Mouse (Mus musculus) retina, postnatal 1 day (tissue): ENCODE data around the gene Tm7sf2.

Experiments
- DNase-seq: peaks from one replicate; pipeline ENCODE4 v3.0.0-alpha.2; 2012

Tm7sf2 gene

DNA sequence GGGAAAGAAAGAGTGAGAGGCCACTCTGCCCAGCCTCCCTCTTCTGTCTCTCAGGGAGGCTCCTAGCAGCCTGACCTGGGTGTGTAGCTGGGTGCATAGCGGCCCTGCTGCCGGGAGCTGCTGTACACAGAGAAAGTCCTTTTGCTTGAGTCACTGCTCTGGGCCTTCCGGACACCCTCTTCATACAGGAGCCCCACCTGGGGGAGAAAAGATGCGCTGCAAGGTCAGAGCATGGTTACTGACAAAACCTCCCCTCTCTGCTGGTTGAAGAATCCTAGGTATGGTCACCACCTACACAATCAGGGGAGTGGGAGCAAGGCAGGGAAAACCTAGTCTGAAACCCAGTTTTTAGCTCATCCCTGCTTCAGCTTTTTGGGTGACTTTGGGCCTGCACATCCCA lies 778 bp upstream of the Tm7sf2 start:
- no peak for DNase-seq

DNA sequence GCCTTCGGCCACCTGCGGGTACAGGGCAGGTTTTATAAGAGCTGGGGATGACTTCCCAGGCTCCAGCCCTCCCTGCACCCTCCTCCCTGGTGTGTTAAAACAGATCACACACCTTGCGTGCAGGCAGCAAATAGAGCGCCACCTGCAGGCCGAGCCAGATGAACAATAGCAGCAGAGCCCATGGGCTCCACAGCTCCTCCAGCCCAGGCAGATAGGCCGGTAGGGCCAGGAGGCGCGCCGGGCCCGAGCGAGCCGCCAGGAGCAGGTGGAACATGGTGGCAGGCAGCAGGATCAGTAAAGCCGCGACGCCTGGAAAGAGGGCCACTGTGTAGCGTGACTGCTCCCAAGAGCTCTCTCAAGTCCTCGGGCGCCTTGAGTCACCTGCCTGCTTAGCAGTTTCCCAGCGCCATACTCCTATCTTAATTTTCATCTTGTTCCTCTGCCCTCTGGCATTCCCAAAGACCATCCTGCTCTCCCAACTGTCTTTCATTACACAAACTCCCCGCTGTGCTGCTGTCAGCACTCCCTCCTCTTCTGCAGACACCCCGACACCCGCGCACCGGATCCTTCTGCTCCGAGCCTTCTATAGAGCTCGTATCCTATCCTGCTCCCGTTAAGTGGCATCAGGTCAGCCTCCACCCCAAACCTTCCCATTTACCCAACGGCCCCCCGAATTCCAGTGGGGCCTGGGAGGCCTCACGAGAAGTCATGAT lies 1.0 kb downstream of the Tm7sf2 start:
- peak; percentile 87 for DNase-seq

DNA sequence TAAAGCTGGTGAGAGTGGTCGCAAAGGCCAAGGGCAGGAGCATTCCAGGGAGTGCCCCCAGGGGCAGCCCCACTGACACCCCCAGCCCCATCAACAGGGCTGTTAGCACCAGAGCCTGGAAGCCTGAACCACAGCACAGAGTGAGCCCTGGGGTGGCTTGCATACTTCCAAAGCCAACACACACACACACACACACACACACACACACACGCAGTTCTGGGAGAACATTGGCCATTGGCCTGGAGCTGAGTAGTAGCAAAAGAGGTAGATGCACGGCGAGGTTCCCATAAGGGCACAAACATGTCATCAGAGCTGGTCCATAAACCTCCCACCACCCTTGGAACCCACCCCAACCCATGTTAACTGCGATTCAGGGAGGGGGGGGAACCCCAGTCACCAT lies 1.6 kb downstream of the Tm7sf2 start:
- DNase-seq: no peak

DNA sequence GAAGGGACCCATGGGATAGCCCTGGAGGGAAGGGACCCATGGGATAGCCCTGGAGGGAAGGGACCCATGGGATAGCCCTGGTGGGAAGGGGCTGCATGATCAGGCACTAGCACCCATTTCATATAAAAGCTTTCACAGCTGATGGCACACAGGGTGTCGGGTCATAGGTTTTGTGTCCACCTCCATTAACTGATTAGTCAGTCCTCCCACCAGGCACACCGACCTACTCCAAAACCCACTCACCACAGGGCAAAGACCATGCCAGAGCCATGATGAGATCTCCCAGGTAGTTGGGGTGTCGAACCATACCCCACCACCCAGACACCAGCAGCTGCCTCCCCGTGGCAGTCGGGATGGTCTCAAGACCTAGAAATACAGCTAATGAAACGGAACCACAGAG lies 5.1 kb downstream of the Tm7sf2 start:
- no peak for DNase-seq

DNA sequence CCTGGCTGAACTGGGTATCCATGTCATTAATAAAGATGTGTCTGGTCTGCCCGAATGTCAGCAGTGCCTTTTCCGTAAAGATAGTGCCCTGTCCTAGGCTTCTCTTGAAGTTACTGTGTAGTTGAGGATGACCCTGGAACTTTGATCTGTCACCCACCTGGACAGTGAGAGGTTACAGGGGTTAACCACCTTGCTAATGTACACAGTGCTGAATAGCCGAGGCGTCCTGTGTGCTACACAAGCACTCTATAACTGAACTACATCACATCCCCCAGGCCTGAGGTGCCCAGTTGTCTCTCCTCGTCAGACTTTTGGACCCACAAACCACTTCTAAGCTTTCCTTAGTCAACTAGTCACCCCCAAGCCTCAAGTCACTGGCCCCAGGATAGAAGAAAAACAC lies 5.8 kb downstream of the Tm7sf2 start:
- DNase-seq: no peak

DNA sequence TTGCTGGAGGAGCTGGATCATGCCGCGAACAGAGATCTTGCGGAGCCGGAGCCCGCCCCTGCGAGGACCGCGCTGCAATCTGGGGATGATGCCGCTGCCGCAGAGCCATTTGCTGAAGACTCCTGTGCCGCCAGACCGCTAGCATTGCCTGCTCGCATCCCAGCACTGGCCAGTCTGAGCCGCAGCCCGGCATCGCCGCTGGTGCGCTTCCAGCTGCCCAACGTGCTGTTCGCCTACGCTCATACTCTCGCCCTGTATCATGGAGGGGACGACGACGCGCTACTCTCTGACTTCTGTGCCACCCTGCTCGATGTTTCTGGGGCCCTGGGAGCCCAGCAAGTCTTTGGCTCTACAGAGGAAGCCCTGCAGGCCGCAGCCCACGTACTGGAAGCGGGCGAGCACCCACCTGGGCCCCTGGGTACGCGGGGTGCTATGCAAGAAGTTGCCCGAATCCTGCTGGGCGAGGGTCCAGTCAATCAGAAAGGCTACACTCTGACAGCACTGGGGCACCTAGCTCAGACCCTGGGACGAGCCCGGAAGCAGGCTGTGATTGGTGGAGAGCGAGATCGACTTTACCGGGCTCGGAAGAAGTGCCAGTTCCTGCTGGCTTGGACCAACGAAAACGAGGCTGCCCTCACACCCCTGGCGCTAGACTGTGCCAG lies 6.4 kb downstream of the Tm7sf2 start:
- peak; percentile 53 for DNase-seq

DNA sequence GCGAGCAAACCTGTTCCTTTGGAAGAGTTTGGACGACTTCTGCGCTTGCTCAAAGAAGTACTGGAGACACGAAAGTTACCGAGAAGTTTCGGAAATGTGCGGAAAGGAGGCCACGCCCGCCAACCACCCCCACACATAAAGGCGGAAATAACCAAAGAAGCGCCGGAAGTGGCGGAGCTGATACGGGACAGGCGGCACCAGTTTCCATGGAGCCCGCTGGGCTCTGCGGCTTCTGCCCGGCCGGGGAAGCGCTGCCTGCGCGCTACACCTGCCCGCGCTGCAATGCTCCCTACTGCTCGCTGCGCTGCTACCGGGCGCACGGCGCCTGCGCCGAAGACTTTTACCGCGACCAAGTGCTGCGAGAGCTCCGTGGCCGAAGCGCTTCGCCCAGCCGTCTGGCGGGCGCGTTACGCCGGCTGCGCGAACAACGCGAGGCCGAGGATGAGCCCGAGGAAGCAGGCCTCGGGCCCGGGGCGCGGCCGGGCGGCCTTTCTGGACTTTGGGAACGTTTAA lies 7.1 kb downstream of the Tm7sf2 start, which contains the start of gene Znhit2:
TSS of gene Znhit2 (plus strand) at position 172 of the 513 bp plus-strand sequence.
- peak; percentile 95 for DNase-seq

DNA sequence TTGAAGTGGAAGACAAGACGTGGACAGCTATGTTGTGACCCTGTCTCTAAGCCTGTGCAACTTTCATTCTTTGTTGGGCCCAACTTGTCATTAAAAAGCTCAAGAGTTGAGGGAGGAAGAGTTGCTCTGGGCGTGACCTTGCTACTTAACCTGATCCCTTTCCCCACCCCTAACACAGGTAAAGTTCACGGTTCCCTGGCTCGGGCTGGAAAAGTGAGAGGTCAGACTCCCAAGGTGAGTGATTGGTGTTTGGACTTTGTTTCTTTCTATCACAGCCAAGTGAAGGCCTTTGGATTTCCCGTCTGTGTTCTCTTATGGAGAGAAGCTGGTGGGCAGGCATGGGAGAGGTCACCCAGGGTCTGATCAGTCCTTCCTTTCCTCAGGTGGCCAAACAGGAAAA lies 9.2 kb downstream of the Tm7sf2 start:
- DNase-seq: no peak

DNA sequence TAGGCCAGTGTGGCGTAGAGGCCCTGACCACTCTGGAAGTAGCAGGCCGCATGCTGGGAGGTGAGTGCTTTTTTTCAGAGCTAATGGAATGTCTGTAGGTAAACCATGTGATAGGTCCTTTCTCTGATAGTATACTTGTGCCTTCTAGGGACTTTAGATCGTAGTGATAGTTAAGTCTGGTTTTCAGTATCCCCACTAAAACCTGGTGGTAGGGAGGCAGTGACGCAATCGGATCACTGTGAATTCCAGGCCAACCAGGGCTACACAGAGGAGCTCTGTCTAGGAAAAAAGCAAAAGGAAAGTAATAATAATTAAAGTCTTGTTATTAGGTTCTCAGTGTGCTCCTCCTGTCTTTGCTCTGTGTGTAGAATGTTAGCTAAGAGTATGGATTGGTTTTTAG lies 9.7 kb downstream of the Tm7sf2 start:
- DNase-seq: no peak

DNA sequence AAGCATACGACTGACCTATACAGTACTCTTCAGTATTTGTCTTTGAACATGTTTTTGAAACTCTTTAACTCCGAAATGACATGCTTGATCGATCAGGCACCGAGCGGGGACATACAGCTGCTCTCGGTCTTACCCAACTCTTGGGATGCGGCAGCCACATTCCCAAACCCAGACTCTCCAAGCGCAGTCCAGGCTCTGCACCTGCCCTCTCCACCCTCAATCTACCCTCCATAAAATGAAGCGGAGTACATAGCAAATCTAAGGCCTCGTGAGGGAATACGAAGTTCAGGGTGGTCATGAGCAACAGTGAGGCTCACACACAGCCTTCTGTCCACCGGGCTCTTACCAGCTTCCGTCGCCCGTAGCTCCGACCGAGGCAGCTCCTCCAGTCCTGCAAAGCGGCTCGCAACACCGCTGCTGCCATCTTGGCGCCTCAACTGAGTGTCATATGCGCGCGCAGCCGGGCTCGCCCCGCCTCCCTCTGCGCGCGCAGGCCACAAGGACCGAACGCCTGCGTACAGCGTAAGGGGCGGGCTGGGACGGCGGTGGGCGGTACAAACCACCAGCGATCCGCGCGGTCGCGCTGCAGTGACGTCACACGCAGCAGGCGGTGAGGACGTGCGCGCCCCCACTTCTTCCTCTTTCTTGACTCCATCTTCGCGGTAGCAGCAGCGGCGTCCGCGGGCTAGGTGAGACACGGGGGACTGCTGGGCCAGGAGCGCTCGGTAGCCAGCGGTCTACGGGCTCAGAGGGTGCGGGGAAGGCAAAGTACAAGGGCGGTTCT lies 10.7 kb downstream of the Tm7sf2 start, which contains the start of the genes Mrpl49 and Fau:
TSS of gene Mrpl49 (minus strand) at position 473 of the 784 bp plus-strand sequence.
TSS of gene Fau (plus strand) at position 532 of the 784 bp plus-strand sequence.
- peak; percentile 98 for DNase-seq

DNA sequence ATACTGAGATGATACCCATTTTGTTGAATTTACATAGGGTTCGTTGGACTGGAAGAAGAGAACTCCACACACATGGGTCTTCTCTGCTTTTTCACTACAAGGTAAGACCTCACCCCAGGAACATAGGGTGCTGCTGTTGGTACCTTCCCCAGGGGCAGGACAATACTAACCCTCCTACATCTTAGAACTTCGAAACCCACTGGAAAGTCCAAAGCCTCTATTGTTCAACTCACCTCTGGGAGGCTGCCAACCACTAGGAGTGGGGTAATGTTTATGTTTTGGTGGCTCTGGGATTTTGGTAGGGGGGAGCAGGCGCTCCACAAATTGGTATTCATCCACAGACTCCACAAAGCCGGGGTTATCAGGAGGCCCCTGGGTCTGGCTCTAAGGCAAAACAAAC lies 11.5 kb downstream of the Tm7sf2 start:
- no peak for DNase-seq

DNA sequence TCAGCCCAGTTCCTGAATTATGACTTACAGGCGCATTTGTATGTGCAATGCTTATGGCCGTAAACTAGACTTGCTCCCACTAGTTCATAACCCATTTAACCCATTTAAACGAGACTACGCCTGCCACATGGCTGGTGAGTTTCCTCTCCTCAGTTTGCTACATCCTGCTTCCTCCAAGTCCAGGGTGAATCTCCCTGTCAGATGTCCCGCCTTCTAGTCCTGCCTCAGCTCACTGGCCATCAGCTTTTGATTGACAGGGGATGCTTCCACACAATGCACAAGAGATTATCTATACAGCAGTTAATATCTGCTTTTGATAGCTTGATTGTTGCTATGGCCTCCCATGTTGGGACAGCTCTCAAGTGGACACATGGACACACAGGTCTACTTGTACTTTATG lies 13.9 kb downstream of the Tm7sf2 start:
- DNase-seq: peak; percentile 21

DNA sequence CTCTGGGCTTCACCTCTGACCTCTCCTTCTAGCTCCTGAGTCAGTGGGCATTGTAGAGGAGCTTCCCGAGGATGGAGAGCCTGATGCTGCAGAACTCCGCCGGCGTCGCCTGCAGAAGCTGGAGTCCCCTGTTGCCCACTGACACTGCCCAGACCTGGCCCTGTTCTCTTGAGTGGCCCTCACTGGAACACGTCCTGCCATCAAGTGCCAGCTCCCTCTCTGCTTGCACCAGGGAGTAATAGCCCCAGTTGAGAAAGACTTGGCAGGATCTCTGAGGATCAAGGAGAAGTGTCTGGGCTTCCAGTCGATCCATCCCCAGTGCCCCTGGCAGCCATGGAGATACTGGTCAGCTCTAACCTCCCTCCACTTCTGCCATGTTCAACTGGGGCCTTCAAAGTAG lies 15.7 kb downstream of the Tm7sf2 start:
- no peak for DNase-seq

DNA sequence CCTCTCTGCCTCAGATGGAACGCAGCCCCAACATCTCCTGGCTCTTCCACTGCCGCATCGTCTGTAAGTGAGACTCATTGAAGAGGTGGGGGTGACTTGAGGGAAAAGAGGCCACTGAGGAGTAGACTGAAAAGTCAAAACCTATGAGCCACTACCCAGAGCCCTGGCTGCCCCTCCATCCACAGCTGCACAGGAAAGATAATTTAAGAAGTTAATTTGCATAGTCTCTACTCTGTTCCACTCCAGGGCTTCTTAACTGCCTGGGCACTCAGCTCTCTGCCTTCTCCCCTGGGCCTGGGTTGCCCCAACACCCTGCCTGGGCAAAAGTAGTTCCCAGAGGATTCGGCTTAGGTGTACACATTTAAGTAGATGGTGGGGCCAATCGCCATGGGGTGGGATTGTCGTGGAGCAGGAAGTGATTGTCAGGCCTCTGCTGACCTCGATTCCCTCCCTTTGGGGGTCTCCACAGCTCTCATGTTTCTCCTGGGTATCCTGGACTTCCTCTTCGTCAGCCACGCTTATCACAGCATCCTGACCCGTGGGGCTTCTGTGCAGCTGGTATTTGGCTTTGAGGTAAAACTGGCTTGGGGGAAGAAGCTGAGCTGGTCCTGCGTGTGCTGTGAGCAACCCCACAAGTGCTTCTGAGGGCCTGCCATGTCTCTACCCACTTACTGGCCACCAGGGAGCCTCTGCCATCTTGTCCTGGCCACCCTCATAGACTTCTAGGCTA lies 19.3 kb downstream of the Tm7sf2 start:
- no peak for DNase-seq

DNA sequence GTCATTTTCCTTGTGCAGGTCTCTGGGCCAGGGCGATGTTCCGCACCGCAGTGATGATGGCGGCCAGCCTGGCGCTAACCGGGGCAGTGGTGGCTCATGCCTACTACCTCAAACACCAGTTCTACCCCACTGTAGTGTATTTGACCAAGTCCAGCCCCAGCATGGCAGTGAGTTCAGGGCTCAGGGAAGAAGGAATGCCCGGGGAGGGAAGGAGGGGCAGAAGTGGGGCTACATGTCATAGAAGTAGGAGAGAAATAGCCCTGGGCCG lies 20.3 kb downstream of the Tm7sf2 start:
- no peak for DNase-seq

DNA sequence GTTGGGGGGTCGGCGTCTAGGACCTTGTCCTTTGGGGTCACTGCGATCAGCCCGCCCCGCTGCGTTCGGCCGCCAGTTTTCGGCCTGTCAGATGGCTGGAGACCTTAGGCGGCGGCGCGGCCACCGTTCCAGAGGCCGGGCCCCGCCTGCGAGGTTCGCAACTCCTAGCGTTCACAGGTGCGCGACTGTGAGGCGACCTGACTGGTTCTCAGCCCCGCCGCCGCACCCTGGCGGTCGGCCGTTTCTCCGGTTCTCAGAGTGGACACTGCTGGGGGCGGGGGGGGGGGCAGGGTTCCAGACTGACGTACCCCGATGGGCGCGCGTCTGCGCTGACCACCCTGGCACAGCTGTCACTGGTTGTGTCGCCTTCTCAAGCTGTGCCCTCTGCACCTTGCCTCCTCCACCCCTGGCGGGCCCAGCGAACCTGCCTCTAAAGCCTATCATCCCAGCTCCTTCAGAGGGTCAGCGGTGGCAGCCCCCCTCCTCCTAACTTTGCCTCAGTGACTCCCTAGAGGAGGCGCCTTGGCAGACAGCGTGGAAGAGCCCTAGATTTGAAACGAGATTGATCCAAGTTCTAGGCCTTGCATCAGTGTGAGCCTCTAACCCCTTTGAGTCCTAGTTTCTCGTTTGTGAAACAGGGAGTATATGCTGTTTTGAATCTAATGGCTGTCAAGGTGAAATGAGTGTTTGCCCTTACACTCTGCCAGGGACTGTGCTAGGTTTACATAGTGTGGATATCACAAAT lies 20.8 kb downstream of the Tm7sf2 start:
- no peak for DNase-seq

DNA sequence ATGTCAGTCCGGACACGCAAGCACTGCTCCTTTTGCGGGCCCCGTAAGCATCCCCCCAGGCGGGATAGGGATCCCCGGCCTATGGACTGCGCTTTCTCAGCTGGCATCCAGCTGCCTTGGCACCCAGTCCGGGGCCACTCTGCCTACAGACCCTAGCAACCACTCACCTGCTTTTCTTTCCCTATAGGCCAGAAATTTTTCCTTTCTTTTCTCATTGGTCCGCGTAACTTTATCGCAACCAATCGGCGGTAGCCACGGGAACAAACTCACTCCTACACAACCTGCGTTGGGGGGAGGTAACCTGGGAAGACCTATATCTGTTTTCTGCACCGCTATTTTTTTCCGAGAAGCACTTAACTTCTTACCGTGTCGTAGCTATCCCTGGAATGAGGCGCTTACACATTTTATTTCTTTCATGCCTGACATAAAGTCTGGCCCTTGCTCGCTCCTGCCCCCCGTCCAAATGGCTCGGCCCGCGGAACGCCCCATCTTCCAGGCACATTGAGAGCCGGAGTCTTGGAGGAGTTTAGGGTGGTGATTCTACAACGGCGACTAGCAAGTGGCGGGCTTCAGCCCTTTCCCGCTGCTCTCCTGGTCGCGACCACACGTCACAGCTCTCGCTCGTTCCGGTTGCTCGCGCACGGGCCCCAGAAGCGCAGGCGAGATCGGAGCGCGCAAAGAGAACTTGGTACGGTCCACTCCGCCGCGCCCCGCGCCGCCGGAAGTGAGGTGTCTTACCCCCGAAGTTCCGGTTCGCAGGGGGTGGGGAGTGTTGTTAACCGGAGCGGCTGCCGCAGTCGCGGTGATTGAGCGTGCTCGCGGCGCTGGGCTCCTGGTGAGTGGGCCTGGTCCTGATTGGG lies 21.6 kb downstream of the Tm7sf2 start, which contains the start of gene Syvn1:
TSS of gene Syvn1 (plus strand) at position 283 of the 860 bp plus-strand sequence.
- peak; percentile 97 for DNase-seq

DNA sequence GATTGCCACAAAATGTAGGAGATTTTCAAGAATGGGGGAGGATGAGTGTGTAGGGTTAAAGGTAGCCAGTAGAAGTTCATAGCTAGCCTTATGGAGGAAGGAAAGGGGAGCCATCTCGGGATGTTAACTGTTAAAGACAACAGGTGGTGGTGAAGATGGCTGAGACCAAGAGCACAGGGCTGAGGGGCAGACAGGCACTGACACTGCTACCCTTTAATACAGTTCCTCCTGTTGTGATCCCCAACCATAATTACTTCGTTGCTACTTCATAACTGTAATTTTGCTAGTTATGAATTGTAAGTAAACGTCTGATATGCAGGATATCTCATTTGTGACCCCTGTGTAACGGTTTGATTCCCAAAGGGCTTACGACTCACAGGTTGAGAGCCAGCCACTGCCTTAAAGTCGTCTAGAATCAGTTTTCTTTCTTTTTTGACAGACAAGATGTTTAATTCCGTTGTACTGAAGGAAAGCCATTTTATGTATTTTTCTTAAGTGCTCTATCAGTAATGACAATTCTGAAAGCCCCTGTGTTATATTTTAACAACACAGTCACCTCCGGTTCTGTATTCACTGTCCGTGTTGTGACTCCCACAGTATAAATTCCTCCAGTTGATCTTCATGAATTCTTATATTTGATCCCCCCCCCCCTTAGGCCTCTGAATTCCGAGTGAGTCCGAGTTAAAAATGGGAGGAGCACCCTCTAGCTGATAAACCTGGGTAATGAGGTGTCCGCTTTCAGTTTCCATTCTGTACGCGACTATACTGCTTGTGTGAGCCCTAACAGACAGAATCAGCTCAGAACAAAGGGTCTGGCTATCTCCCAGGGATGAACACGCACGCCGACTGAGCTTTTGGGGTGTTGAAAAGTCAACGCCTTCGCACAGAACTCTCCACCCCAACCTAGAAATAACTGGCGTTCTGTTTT lies 22.5 kb downstream of the Tm7sf2 start:
- DNase-seq: no peak

DNA sequence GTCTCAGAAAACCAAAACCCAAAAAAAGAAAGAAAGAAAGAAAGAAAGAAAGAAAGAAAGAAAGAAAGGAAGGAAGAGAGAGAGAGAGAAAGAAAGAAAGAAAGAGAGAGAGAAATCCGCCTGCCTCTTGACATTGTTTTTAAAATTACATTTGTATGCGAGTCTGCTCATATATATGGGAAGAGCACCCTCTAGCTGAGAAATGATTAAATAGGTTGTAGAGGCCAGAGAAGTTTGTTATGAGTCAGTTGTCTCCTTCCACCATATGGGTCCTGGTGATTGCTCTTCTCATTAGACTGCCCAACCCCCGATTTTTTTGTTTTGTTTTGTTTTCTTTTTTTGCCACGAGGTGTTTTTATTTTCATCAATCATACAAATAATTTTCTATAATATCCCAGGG lies 24.1 kb downstream of the Tm7sf2 start:
- peak; percentile 54 for DNase-seq

DNA sequence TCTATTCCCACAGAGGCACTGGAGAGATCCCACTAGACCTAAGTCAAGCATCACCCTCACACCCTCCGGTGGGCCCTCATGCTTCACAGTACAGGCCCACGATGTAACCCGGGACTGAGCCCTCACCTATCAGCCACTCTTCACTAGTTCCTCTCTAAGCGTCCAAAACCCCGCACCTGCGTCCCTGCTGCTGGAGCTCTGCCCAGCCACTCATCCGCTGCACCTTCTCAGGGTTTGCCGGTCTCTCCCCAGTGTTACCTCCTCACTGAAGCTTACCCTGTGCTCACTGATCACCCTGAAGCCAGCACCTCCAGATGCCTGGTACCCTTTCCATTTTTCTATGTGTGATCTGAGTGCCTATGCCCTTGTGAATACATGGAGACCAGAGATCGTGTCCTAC lies 25.9 kb downstream of the Tm7sf2 start:
- DNase-seq: no peak
